Comparison of ENCODE assay signal across 22 mouse cellular contexts in the genomic region with DNA sequence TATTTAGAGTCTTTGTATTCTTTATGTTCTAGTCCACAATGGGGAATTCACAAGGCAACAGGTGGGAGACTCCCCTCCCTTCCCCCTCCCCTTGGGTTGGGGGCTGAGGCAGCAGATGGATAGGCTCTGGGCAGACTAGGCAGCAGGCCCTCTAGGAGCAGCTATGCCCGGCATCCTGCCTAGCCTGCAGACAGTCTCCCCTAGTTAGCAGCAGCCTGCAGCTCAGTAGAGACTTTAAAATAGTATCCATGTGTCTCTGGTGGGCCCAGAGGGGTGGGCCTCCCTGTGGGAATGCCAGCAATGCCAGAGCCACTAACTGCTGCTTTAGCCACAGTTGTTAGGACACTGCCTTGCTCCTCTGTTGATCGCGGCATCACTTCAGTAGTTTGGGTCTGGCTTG. TPM values are rescaled to one million over a fixed set of nuclear protein-coding genes. Genes with fewer than 3 reads are reported as not detected.
DNase-seq lines count a peak whose midpoint lies in the region; ATAC-seq lines count a peak whose summit lies in the region.
"Had no signal": no experiment of that assay in that cellular context is flagged by ENCODE, and none has a peak within 500 bp of the region (broad histone marks: within the 10 kb centered on the region; RNA-seq: fewer than 3 reads in every experiment).

No protein-coding gene starts in this region.

- DNase-seq in forebrain, embryonic 14.5 days (ENCODE audit: low spot score), result peak; percentile 31
- DNase-seq in heart, adult 18-20 months, result no peak
- peak; percentile 19 to 47 for DNase-seq in layer of hippocampus, postnatal 14 days (ENCODE audit: low spot score in 2 of 2)
- DNase-seq in layer of hippocampus, adult 9-10 months (ENCODE audit: low spot score), result no peak
- DNase-seq: adrenal gland, postnatal 10 days; gastrocnemius, postnatal 36 days; kidney, adult 9 months; kidney, postnatal 25 days; layer of hippocampus, adult 9-11 months; thymus, postnatal 36 days had no signal

- peaks cover 99% of the 10 kb centered on the region for H3K36me3 ChIP-seq in forebrain, embryonic 14.5 days (ENCODE audit: control insufficient read depth, insufficient read depth, low read length)
- H3K36me3 ChIP-seq in forebrain, embryonic 12.5 days (replicated peaks), result peaks cover 93% of the 10 kb centered on the region
- peaks cover 99% of the 10 kb centered on the region for H3K36me3 ChIP-seq in heart, embryonic 13.5 days
- peaks cover 93% of the 10 kb centered on the region for H3K36me3 ChIP-seq in embryonic facial prominence, embryonic 15.5 days

- peak overlapping the region; percentile 21; the same call in 1 of the 2 replicates for H3K27ac ChIP-seq in forebrain, embryonic 14.5 days (ENCODE audit: low read depth, low read length)
- no peak overlapping the region for H3K27ac ChIP-seq in forebrain, embryonic 12.5 days
- peak overlapping the region; percentile 93 for H3K27ac ChIP-seq in heart, embryonic 13.5 days (replicated peaks)
- H3K27ac ChIP-seq in embryonic facial prominence, embryonic 15.5 days (replicated peaks), result no peak overlapping the region
- H3K27ac ChIP-seq: hindbrain, embryonic 14.5 days; intestine, embryonic 15.5 days; limb, embryonic 12.5 days; liver, embryonic 15.5 days; neural tube, embryonic 15.5 days had no signal

- no peaks in the 10 kb centered on the region for H3K9me3 ChIP-seq in forebrain, embryonic 14.5 days (replicated peaks; ENCODE audit: control insufficient read depth, low read length)
- no peaks in the 10 kb centered on the region for H3K9me3 ChIP-seq in forebrain, embryonic 12.5 days
- no peaks in the 10 kb centered on the region for H3K9me3 ChIP-seq in heart, embryonic 13.5 days
- no peaks in the 10 kb centered on the region for H3K9me3 ChIP-seq in embryonic facial prominence, embryonic 15.5 days (replicated peaks)
- H3K9me3 ChIP-seq: G1E; intestine, embryonic 15.5 days; limb, embryonic 12.5 days; liver, embryonic 15.5 days; neural tube, embryonic 15.5 days had no signal

- no peak overlapping the region for H3K4me2 ChIP-seq in forebrain, embryonic 14.5 days (ENCODE audit: low read length)
- H3K4me2 ChIP-seq in forebrain, embryonic 12.5 days, result no peak overlapping the region
- peak overlapping the region; percentile 14 for H3K4me2 ChIP-seq in heart, embryonic 13.5 days
- no peak overlapping the region for H3K4me2 ChIP-seq in embryonic facial prominence, embryonic 15.5 days (replicated peaks)
- H3K4me2 ChIP-seq: hindbrain, embryonic 14.5 days; intestine, embryonic 15.5 days; limb, embryonic 12.5 days; liver, embryonic 15.5 days; neural tube, embryonic 15.5 days had no signal

- H3K9ac ChIP-seq in forebrain, embryonic 14.5 days (ENCODE audit: low read length), result no peak overlapping the region
- H3K9ac ChIP-seq in forebrain, embryonic 12.5 days, result no peak overlapping the region
- H3K9ac ChIP-seq in heart, embryonic 13.5 days, result peak overlapping the region; percentile 62
- no peak overlapping the region for H3K9ac ChIP-seq in embryonic facial prominence, embryonic 15.5 days
- H3K9ac ChIP-seq: hindbrain, embryonic 14.5 days; intestine, embryonic 15.5 days; limb, embryonic 12.5 days; liver, embryonic 15.5 days; neural tube, embryonic 15.5 days had no signal

- H3K27me3 ChIP-seq in forebrain, embryonic 14.5 days (replicated peaks; ENCODE audit: control insufficient read depth, insufficient read depth, low read length), result no peaks in the 10 kb centered on the region
- H3K27me3 ChIP-seq in forebrain, embryonic 12.5 days, result no peaks in the 10 kb centered on the region
- H3K27me3 ChIP-seq in heart, embryonic 13.5 days (replicated peaks), result no peaks in the 10 kb centered on the region
- H3K27me3 ChIP-seq in embryonic facial prominence, embryonic 15.5 days, result no peaks in the 10 kb centered on the region
- H3K27me3 ChIP-seq: intestine, embryonic 15.5 days; liver, embryonic 15.5 days; neural tube, embryonic 15.5 days had no signal

- no peak overlapping the region for H3K4me3 ChIP-seq in forebrain, embryonic 14.5 days (ENCODE audit: low read depth, low read length)
- no peak overlapping the region for H3K4me3 ChIP-seq in forebrain, embryonic 12.5 days (replicated peaks)
- no peak overlapping the region for H3K4me3 ChIP-seq in heart, embryonic 13.5 days
- no peak overlapping the region for H3K4me3 ChIP-seq in embryonic facial prominence, embryonic 15.5 days (replicated peaks)
- H3K4me3 ChIP-seq: intestine, embryonic 15.5 days; limb, embryonic 12.5 days; liver, embryonic 15.5 days; neural tube, embryonic 15.5 days had no signal

- WGBS in forebrain, embryonic 14.5 days, result 88% methylated on average over 3 of the region's 3 CpGs
- 93% methylated on average over 3 of the region's 3 CpGs for WGBS in forebrain, embryonic 12.5 days
- WGBS in heart, embryonic 13.5 days, result 52% methylated on average over 3 of the region's 3 CpGs
- WGBS in embryonic facial prominence, embryonic 15.5 days, result 75% methylated on average over 3 of the region's 3 CpGs

- ATAC-seq in forebrain, embryonic 14.5 days, result 0 out of 2 replicates have a peak, but pooled peaks have one; percentile 40
- no peak for ATAC-seq in forebrain, embryonic 12.5 days (ENCODE audit: low FRiP score)
- ATAC-seq in heart, embryonic 13.5 days (ENCODE audit: extremely low read depth, insufficient number of reproducible peaks, low FRiP score, low TSS enrichment), result peak; percentile 32; the same call in 1 of the 2 replicates
- peak; percentile 62 for ATAC-seq in embryonic facial prominence, embryonic 15.5 days (ENCODE audit: insufficient number of reproducible peaks, low FRiP score, low TSS enrichment, low read depth)
- ATAC-seq: activated CD4-positive, CD25-positive, alpha-beta regulatory T cell, adult 4 months; intestine, embryonic 15.5 days; lung, postnatal 0 days; midbrain, embryonic 16.5 days had no signal

- no peaks in the 10 kb centered on the region for H3K4me1 ChIP-seq in forebrain, embryonic 14.5 days (ENCODE audit: control insufficient read depth, insufficient read depth, low read length)
- H3K4me1 ChIP-seq in forebrain, embryonic 12.5 days, result peaks cover 12% of the 10 kb centered on the region
- peaks cover 41% of the 10 kb centered on the region for H3K4me1 ChIP-seq in heart, embryonic 13.5 days
- H3K4me1 ChIP-seq in embryonic facial prominence, embryonic 15.5 days, result no peaks in the 10 kb centered on the region
- H3K4me1 ChIP-seq: intestine, embryonic 15.5 days; limb, embryonic 12.5 days; liver, embryonic 15.5 days had no signal

RNA-seq across cellular contexts. Expression of a gene that starts 8.4 kb away (rescaled TPM):
- polyA plus RNA-seq in forebrain, embryonic 14.5 days (2014; fragmentation: Nextera tagmentation; extraction: Ambion mirVana), result 11.4 and 12.4 TPM in 2 replicates
- 23.1 and 27.7 TPM in 2 replicates for polyA plus RNA-seq in forebrain, embryonic 12.5 days (2016; fragmentation: Nextera tagmentation; extraction: Ambion mirVana)
- 5.4 and 6.4 TPM in 2 replicates for polyA plus RNA-seq in heart, embryonic 13.5 days (2015; fragmentation: Nextera tagmentation; extraction: Ambion mirVana)
- total RNA-seq in heart, adult 18-20 months (2021), result 1 to 10 TPM; 1.6 to 2.2 TPM
- 10 to 100 TPM; 11.0 to 12.3 TPM for total RNA-seq in layer of hippocampus, postnatal 14 days (2021)
- polyA plus RNA-seq in embryonic facial prominence, embryonic 15.5 days (2015; fragmentation: Nextera tagmentation; extraction: Ambion mirVana), result 16.0 and 16.2 TPM in 2 replicates
- total RNA-seq: G1E had no signal
- polyA plus RNA-seq: activated CD4-positive, CD25-positive, alpha-beta regulatory T cell, adult 4 months had no signal

RNA-seq across cellular contexts. Expression of a gene that starts 55.5 kb away (rescaled TPM):
- polyA plus RNA-seq in forebrain, embryonic 14.5 days (2014; fragmentation: Nextera tagmentation; extraction: Ambion mirVana), result 35.5 and 44.3 TPM in 2 replicates
- 75.0 and 75.4 TPM in 2 replicates for polyA plus RNA-seq in forebrain, embryonic 12.5 days (2016; fragmentation: Nextera tagmentation; extraction: Ambion mirVana)
- polyA plus RNA-seq in heart, embryonic 13.5 days (2015; fragmentation: Nextera tagmentation; extraction: Ambion mirVana), result 21.9 and 24.4 TPM in 2 replicates
- 10 to 100 TPM; 39.2 to 43.7 TPM for total RNA-seq in heart, adult 18-20 months (2021)
- 10 to 100 TPM; 54.6 to 55.2 TPM for total RNA-seq in layer of hippocampus, postnatal 14 days (2021)
- 36.2 and 42.4 TPM in 2 replicates for polyA plus RNA-seq in embryonic facial prominence, embryonic 15.5 days (2015; fragmentation: Nextera tagmentation; extraction: Ambion mirVana)

Comparison
In these comparisons a context has a peak if more than half of its experiments do, and no peak if none do; other contexts are left out.
1. DNase-seq: peak in forebrain, embryonic 14.5 days (single experiment) and layer of hippocampus, postnatal 14 days (2 of 2); none in heart, adult 18-20 months (0 of 2) and layer of hippocampus, adult 9-10 months (single experiment).
2. H3K27ac ChIP-seq: peak in forebrain, embryonic 14.5 days (single experiment) and heart, embryonic 13.5 days (single experiment); none in forebrain, embryonic 12.5 days (single experiment) and embryonic facial prominence, embryonic 15.5 days (single experiment).